Mouse (Mus musculus) kidney, adult 2 months (tissue): ENCODE measurements around the gene Stard8.

Source experiments
- CTCF ChIP-seq: fragments of 200-500 bp; conservative IDR thresholded peaks from 2 replicates; pipeline ENCODE4 v1.5.1; 2011; ENCODE audit warnings: low read depth, mild to moderate bottlenecking, control low read depth, low read length, moderate library complexity, mixed read lengths; ENCODE audit not compliant: insufficient read depth, insufficient read length
- POLR2A ChIP-seq: fragments of 200-500 bp; IDR thresholded peaks from one replicate; pipeline ENCODE4 v1.6.1; 2011; ENCODE audit warnings: low read depth, low read length, control low read depth

GRCm38 (mm10) chrX:99045315-99045714 is 42.3 kb downstream of the Stard8 start:
- TF ChIP-seq CTCF (no peak), POLR2A (no peak)
